Mouse (Mus musculus) liver, embryonic 14.5 days (tissue): ENCODE measurements at regions not wholly inside any gene's neighbourhood (a gene's known extent, or its start where the extent isn't known, plus 50 kb on each side); places are given as distances from the start of the nearest gene placed in this dataset.

Experiments
- CTCF ChIP-seq: IDR thresholded peaks from 2 replicates; pipeline ENCODE4 v1.5.1; 2016; ENCODE audit warnings: antibody characterized with exemption, low read depth, control low read depth
- EP300 ChIP-seq: IDR thresholded peaks from 2 replicates; pipeline ENCODE4 v1.6.1; 2016; ENCODE audit warnings: antibody characterized with exemption, low read depth

DNA sequence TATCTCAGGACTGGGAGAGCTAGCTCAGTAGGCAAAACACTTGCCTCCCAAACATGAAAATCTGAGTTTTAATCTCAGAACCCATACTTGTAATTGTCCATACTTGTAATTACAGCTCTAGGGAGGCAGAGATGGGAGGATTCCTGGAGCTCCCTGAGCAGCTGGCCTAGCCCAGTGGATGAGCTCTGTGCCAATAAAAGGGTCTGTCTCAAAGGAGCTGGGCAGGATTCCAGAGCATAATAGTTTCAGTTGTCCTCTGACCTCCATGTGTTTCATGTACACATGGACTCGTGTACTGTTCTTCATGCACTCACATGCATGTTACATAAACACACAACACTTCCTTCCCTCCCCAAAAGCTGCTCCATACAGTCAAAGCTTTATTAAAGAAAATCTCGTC lies 469.2 kb upstream of the 2610301B20Rik start:
- no peak for TF ChIP-seq CTCF
- no peak for TF ChIP-seq EP300
